12 mouse cellular contexts compared by ENCODE assay signal in the genomic region with DNA sequence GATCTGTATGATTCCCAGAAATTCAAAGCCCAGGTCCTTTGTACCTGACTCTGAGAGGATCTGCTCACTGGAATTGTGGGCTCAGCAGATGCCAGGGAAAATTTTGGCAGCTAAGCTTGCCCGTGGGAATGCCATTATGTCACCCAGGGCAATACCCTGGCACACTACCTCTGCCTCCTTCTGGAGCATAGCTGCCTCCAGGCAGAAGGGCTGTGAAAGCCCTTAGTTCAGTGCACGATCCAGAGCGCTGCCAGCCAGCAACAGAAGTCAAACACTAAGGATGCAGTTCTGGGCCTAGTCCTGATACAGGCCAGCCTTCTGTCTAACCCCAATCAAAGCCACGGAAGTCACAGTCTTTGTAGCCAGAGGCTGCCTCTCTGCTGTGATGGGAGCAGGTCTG. TPM values are rescaled to one million over a fixed set of nuclear protein-coding genes. Genes with fewer than 3 reads are reported as not detected.
A peak's percentile ranks its signal among the peaks of the same experiment; 100 is the strongest.
DNase-seq lines count a peak whose midpoint lies in the region; ATAC-seq and TF ChIP-seq lines count a peak whose summit lies in the region.
"Had no signal": no experiment of that assay in that cellular context is flagged by ENCODE, and none has a peak within 500 bp of the region (broad histone marks: within the 10 kb centered on the region; RNA-seq: fewer than 3 reads in every experiment).

No protein-coding gene starts in this region.

- peak; percentile 35 for DNase-seq in kidney, adult 2 months
- DNase-seq in kidney, postnatal 14 days, result no peak
- peak; percentile 33 for DNase-seq in Muller cell, postnatal 12 days (ENCODE audit: inconsistent ontology term)
- DNase-seq in lung, postnatal 0 days (ENCODE audit: low spot score), result no peak
- no peak for DNase-seq in heart, adult 8-10 months (ENCODE audit: low spot score)
- DNase-seq: lung, postnatal 4 days had no signal

- H3K4me3 ChIP-seq in kidney, adult 2 months (ENCODE audit: insufficient read depth, low read depth, low read length), result no peak overlapping the region
- H3K4me3 ChIP-seq in forebrain, embryonic 15.5 days, result no peak overlapping the region
- no peak overlapping the region for H3K4me3 ChIP-seq in lung, postnatal 0 days (ENCODE audit: low read depth, low read length)
- no peak overlapping the region for H3K4me3 ChIP-seq in heart, embryonic 12.5 days
- H3K4me3 ChIP-seq: myocyte had no signal

- no peak overlapping the region for H3K9ac ChIP-seq in forebrain, embryonic 15.5 days (replicated peaks)
- no peak overlapping the region for H3K9ac ChIP-seq in lung, postnatal 0 days (replicated peaks; ENCODE audit: low read depth)
- H3K9ac ChIP-seq in heart, embryonic 12.5 days, result no peak overlapping the region
- H3K9ac ChIP-seq: liver, embryonic 14.5 days had no signal

- TF ChIP-seq CTCF in kidney, adult 2 months (conservative IDR thresholded peaks at IDR 0.05; ENCODE audit: insufficient read depth, insufficient read length, low read depth, low read length), result no peak
- no peak for TF ChIP-seq CTCF in lung, postnatal 0 days (IDR thresholded peaks at IDR 0.05)

- H3K27ac ChIP-seq in kidney, adult 2 months (ENCODE audit: insufficient read depth, low read depth, low read length), result no peak overlapping the region
- H3K27ac ChIP-seq in forebrain, embryonic 15.5 days (replicated peaks), result peak overlapping the region; percentile 68
- H3K27ac ChIP-seq in lung, postnatal 0 days (ENCODE audit: low read length), result no peak overlapping the region
- no peak overlapping the region for H3K27ac ChIP-seq in heart, embryonic 12.5 days (ENCODE audit: poor library complexity, severe bottlenecking)
- H3K27ac ChIP-seq: liver, embryonic 14.5 days had no signal

- H3K9me3 ChIP-seq in forebrain, embryonic 15.5 days, result no peaks in the 10 kb centered on the region
- H3K9me3 ChIP-seq in lung, postnatal 0 days (ENCODE audit: low read length), result no peaks in the 10 kb centered on the region
- H3K9me3 ChIP-seq in heart, embryonic 12.5 days (replicated peaks), result 0 out of 2 replicates have a peak, but pooled peaks cover 3% of the 10 kb centered on the region

- no peak overlapping the region for H3K4me2 ChIP-seq in forebrain, embryonic 15.5 days (replicated peaks)
- H3K4me2 ChIP-seq in lung, postnatal 0 days (replicated peaks; ENCODE audit: low read depth, low read length), result no peak overlapping the region
- no peak overlapping the region for H3K4me2 ChIP-seq in heart, embryonic 12.5 days

- peak; percentile 86 for ATAC-seq in cerebellum, adult (ENCODE audit: insufficient number of reproducible peaks, low FRiP score, low TSS enrichment)
- ATAC-seq in forebrain, embryonic 15.5 days (replicated peaks), result peak; percentile 88
- no peak for ATAC-seq in lung, postnatal 0 days
- no peak for ATAC-seq in heart, embryonic 12.5 days (ENCODE audit: insufficient number of reproducible peaks, low FRiP score)

- no peak for TF ChIP-seq POLR2A in kidney, adult 2 months (IDR thresholded peaks at IDR 0.05; ENCODE audit: low read depth, low read length)

- no peaks in the 10 kb centered on the region for H3K36me3 ChIP-seq in kidney, adult 2 months (ENCODE audit: control insufficient read depth, insufficient read depth, low read length)
- H3K36me3 ChIP-seq in forebrain, embryonic 15.5 days, result no peaks in the 10 kb centered on the region
- no peaks in the 10 kb centered on the region for H3K36me3 ChIP-seq in lung, postnatal 0 days (ENCODE audit: insufficient read depth, low read length)
- H3K36me3 ChIP-seq in heart, embryonic 12.5 days, result no peaks in the 10 kb centered on the region

- TF ChIP-seq EP300 in lung, postnatal 0 days (IDR thresholded peaks at IDR 0.05), result no peak

- no peaks in the 10 kb centered on the region for H3K4me1 ChIP-seq in kidney, adult 2 months (ENCODE audit: control insufficient read depth, insufficient read depth, low read length)
- H3K4me1 ChIP-seq in forebrain, embryonic 15.5 days, result peaks cover 22% of the 10 kb centered on the region
- H3K4me1 ChIP-seq in lung, postnatal 0 days (ENCODE audit: insufficient read depth, low read depth, low read length), result no peaks in the 10 kb centered on the region
- H3K4me1 ChIP-seq in heart, embryonic 12.5 days (replicated peaks), result no peaks in the 10 kb centered on the region; the same call in 1 of the 2 replicates

- WGBS in kidney, adult 2 months, result 78% methylated on average over 4 of the region's 4 CpGs
- 48% methylated on average over 4 of the region's 4 CpGs for WGBS in forebrain, embryonic 15.5 days
- 75% methylated on average over 4 of the region's 4 CpGs for WGBS in lung, postnatal 0 days
- WGBS in heart, embryonic 12.5 days, result 67% methylated on average over 4 of the region's 4 CpGs

- H3K27me3 ChIP-seq in kidney, adult 2 months (replicated peaks; ENCODE audit: control insufficient read depth, insufficient read depth, low read length), result no peaks in the 10 kb centered on the region
- H3K27me3 ChIP-seq in forebrain, embryonic 15.5 days, result no peaks in the 10 kb centered on the region
- H3K27me3 ChIP-seq in lung, postnatal 0 days (replicated peaks; ENCODE audit: insufficient read depth, low read length), result no peaks in the 10 kb centered on the region
- H3K27me3 ChIP-seq in heart, embryonic 12.5 days (replicated peaks), result no peaks in the 10 kb centered on the region

RNA-seq across cellular contexts. Expression of a gene that starts 36.2 kb away (rescaled TPM):
- not detected in 2 replicates for polyA plus RNA-seq in kidney, adult 2 months (2012; rRNA removed)
- polyA plus RNA-seq in forebrain, embryonic 15.5 days (2015; fragmentation: Nextera tagmentation; extraction: Ambion mirVana), result not detected in 2 replicates
- not detected in 2 replicates for polyA plus RNA-seq in lung, postnatal 0 days (2015; fragmentation: Nextera tagmentation; extraction: Ambion mirVana)
- under 1 TPM in 3 of 4 experiments, not detected in 1; 0.12 to 0.20 (median 0.16) TPM for total RNA-seq in heart, adult 8-10 months (2022)
- not detected in 2 replicates for polyA plus RNA-seq in heart, embryonic 12.5 days (2016; fragmentation: Nextera tagmentation; extraction: Ambion mirVana)
- total RNA-seq: adrenal gland, postnatal 4 days had no signal
- polyA plus RNA-seq: liver, embryonic 14.5 days; myocyte had no signal

RNA-seq across cellular contexts. Expression of a gene that starts 42.9 kb away (rescaled TPM):
- 9.5 and 13.1 TPM in 2 replicates for polyA plus RNA-seq in kidney, adult 2 months (2012; rRNA removed)
- polyA plus RNA-seq in forebrain, embryonic 15.5 days (2015; fragmentation: Nextera tagmentation; extraction: Ambion mirVana), result 7.9 and 8.6 TPM in 2 replicates
- polyA plus RNA-seq in lung, postnatal 0 days (2015; fragmentation: Nextera tagmentation; extraction: Ambion mirVana), result 8.6 and 9.1 TPM in 2 replicates
- 1 to 10 TPM; 1.9 to 2.8 (median 2.5) TPM for total RNA-seq in heart, adult 8-10 months (2022)
- polyA plus RNA-seq in heart, embryonic 12.5 days (2016; fragmentation: Nextera tagmentation; extraction: Ambion mirVana), result 6.3 and 7.0 TPM in 2 replicates

Comparison
In these comparisons a context has a peak if more than half of its experiments do, and no peak if none do; other contexts are left out.
1. DNase-seq: peak in kidney, adult 2 months (single experiment) and Muller cell, postnatal 12 days (single experiment); none in kidney, postnatal 14 days (single experiment), lung, postnatal 0 days (single experiment) and heart, adult 8-10 months (single experiment).
2. ATAC-seq: peak in cerebellum, adult (single experiment) and forebrain, embryonic 15.5 days (single experiment); none in lung, postnatal 0 days (single experiment) and heart, embryonic 12.5 days (single experiment).